Mouse (Mus musculus) stomach, postnatal 0 days (tissue): ENCODE results near the gene Banf2.

Source experiments
- CTCF ChIP-seq: IDR thresholded peaks from 2 replicates; pipeline ENCODE4 v1.5.1; 2016; ENCODE audit warnings: antibody characterized with exemption, low read depth, mild to moderate bottlenecking, moderate library complexity
- EP300 ChIP-seq: optimal IDR thresholded peaks from 2 replicates; pipeline ENCODE3; 2016; ENCODE audit warnings: antibody characterized with exemption

DNA sequence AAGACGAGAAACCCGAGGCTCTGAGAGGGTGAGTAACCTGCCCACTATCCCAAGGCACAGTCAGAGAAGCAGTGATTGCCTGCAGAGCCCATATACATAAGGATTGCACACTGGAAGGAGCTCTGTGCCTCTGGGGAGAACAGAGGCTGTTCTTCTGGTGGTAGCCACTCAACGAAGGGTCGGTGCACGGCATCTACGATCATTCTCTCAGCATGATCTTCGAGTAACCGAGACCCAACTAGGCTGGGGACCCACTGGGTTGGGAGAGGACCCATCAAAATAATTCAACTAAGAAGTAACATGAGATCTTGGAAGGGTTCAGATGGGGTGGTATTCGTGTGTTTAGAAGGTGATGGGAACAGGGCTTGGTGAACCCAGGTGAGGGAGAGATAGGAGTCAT lies 17.0 kb upstream of the Banf2 start:
- no peak for TF ChIP-seq CTCF
- TF ChIP-seq EP300 = no peak
